Mouse (Mus musculus) stomach, embryonic 14.5 days (tissue): Measurements from ENCODE around the gene Ttc38. TPM values are rescaled to one million over a fixed set of nuclear protein-coding genes. Genes with fewer than 3 reads are reported as not detected.

ENCODE experiments used
- ATAC-seq: fragments of 200-750 bp; cut with Nextera tagmentation; 2 replicates; pipeline ENCODE4 v1.8.0; 2017; ENCODE audit warnings: low read depth, moderate TSS enrichment; ENCODE audit not compliant: insufficient number of reproducible peaks, insufficient read depth, low FRiP score
- H3K27ac ChIP-seq: fragments of 300-500 bp; sonication (generic); 2 replicates; pipeline ENCODE4 v1.5.1; 2014; ENCODE audit warnings: mild to moderate bottlenecking, low read length, moderate library complexity, mixed read lengths
- H3K27me3 ChIP-seq: fragments of 300-500 bp; sonication (generic); 2 replicates; pipeline ENCODE4 v1.6.1; 2014; ENCODE audit warnings: low read length, control low read depth, mixed read lengths; ENCODE audit not compliant: control insufficient read depth, insufficient read depth
- H3K36me3 ChIP-seq: fragments of 300-500 bp; sonication (generic); 2 replicates; pipeline ENCODE4 v1.6.1; 2014; ENCODE audit warnings: mild to moderate bottlenecking, control low read depth, low read length, moderate library complexity, mixed read lengths; ENCODE audit not compliant: control insufficient read depth, insufficient read depth
- H3K4me1 ChIP-seq: fragments of 300-500 bp; sonication (generic); 2 replicates; pipeline ENCODE4 v1.6.1; 2014; ENCODE audit warnings: low read length, control low read depth, mixed read lengths; ENCODE audit not compliant: control insufficient read depth, insufficient read depth
- H3K4me2 ChIP-seq: fragments of 300-500 bp; sonication (generic); replicated peaks from 2 replicates; pipeline ENCODE4 v1.6.1; 2014; ENCODE audit warnings: low read depth, low read length, control low read depth
- H3K4me3 ChIP-seq: fragments of 300-500 bp; sonication (generic); 2 replicates; pipeline ENCODE4 v1.5.1; 2014; ENCODE audit warnings: low read depth, low read length, control low read depth
- H3K9ac ChIP-seq: fragments of 300-500 bp; sonication (generic); replicated peaks from 2 replicates; pipeline ENCODE4 v1.6.1; 2014; ENCODE audit warnings: low read depth, mild to moderate bottlenecking, control low read depth, low read length, moderate library complexity, mixed read lengths
- H3K9me3 ChIP-seq: fragments of 300-500 bp; sonication (generic); 2 replicates; pipeline ENCODE4 v1.6.1; 2016; ENCODE audit warnings: low read depth, low read length, control low read depth; ENCODE audit not compliant: control insufficient read depth
- WGBS: fragments of 180-500 bp; shearing (Covaris S2); extraction: QIAGEN DNeasy Blood & Tissue Kit; methylation state at CpG from one replicate; pipeline ENCODE4 v1.1.7; 2014; 5-methylcytosine and 5-hydroxymethylcytosine counted together
- polyA plus RNA-seq: library from polyadenylated mRNA; unstranded; fragments of >200 nt; fragmentation: Nextera tagmentation; extraction: Ambion mirVana; gene quantifications from 2 replicates; pipeline ENCODE4 v1.2.1, GENCODE M21; 2014

The Ttc38 gene
- polyA plus RNA-seq, result 6.7 and 8.0 TPM in 2 replicates

DNA sequence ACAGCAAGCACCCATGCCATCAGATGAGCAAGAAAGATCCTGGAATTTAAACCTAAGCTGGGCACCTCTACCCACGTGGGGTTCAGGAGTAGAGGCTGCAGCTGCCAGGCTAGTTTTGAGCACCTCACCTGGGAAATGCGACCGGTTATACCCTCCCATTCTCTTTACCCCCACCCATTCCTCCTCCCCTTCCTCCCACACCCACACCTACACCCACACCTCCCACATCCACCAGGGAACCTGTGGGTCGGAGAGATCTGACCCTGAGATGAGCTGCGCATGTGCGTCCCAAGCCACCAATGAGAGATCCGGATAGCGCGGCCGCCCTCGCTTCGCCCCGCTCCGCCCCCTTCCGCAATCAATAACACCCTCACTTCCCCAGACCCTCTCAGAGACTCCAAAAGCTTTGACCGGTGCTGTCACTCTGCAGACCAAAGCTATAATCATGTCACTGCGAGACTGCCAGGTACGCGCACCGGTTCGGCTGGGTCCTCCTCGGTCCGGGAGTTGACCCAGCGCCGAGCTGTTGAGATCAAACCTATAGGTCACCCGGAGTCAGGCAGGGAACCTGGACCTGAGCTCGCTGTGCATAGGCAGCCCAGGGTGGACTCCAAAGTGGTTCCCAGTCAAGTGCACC is at the start of gene Ttc38:
TSS of gene Ttc38 (plus strand) at position 353 of the 637 bp plus-strand sequence.
- ATAC-seq, result peak; percentile 94
- under 1% methylated on average over 27 of the region's 27 CpGs for WGBS
- no peaks in the 10 kb centered on the region for H3K27me3 ChIP-seq
- peak within 1 kb of the TSS; percentile 81 for H3K4me2 ChIP-seq
- H3K4me1 ChIP-seq, result no peaks in the 10 kb centered on the region
- no peaks in the 10 kb centered on the region for H3K9me3 ChIP-seq
- H3K36me3 ChIP-seq, result no peaks in the 10 kb centered on the region
- peak within 1 kb of the TSS; percentile 28 for H3K9ac ChIP-seq
- peak within 1 kb of the TSS; percentile 55 for H3K4me3 ChIP-seq
- H3K27ac ChIP-seq, result no peak within 1 kb of the TSS

DNA sequence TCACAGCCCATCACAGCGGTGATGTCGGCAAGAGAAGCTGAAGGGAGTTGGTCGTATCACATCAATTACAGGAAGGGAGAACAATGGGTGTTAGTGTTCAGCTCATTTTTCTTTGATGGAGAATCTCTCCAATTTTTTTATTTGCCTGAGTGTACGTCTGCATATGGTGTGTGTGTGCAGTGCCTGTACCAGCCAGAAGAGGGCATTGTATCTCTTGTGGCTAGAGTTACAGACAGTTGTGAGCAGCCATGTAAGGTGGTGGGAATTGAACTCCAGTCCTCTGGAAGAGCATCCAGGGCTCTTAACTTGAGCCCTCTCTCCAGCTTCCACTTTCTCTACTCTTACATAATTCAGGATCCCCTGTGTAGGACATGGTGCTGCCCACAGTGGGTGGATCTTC is 49.0 kb upstream of the Ttc38 start:
- 92% methylated on average over 4 of the region's 4 CpGs for WGBS
- Histone ChIP-seq H3K4me2 (no peak overlapping the region), H3K9ac (no peak overlapping the region), H3K27ac (no peak overlapping the region), H3K9me3 (no peaks in the 10 kb centered on the region), H3K36me3 (no peaks in the 10 kb centered on the region), H3K4me1 (no peaks in the 10 kb centered on the region), H3K27me3 (no peaks in the 10 kb centered on the region), H3K4me3 (no peak overlapping the region)
- ATAC-seq, result no peak

GRCm38 (mm10) chr15:85784341-85784740 is 47.8 kb upstream of the Ttc38 start:
- whole genome bisulfite sequencing, result 95% methylated on average over 3 of the region's 3 CpGs
- Histone ChIP-seq H3K27ac (no peak overlapping the region), H3K9me3 (no peaks in the 10 kb centered on the region), H3K36me3 (no peaks in the 10 kb centered on the region), H3K27me3 (no peaks in the 10 kb centered on the region), H3K9ac (no peak overlapping the region), H3K4me2 (no peak overlapping the region), H3K4me1 (no peaks in the 10 kb centered on the region), H3K4me3 (no peak overlapping the region)
- no peak for ATAC-seq

DNA sequence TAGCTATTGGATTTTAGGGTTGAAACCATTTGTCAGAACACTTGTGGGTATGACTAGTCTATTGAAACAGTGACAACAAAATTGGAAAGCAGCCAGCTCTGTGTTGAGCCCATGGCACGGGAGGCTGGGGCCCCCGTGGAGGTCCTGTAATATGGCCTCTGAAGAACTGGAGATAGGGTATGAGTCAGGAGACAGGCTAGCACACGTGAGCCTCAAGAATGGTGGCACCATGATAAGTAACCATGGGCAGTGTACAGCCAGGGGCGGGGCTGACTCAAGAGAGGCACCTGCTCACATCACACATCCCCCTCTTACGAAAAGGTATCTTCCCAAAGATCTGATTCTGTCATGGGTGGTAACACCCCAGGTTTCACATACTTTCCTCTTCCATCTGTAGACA is 45.4 kb upstream of the Ttc38 start:
- ATAC-seq, result no peak

GRCm38 (mm10) chr15:85787482-85787881 is 44.6 kb upstream of the Ttc38 start:
- H3K27ac ChIP-seq, result no peak overlapping the region
- ATAC-seq, result no peak
- no peak overlapping the region for H3K9ac ChIP-seq
- H3K4me3 ChIP-seq, result no peak overlapping the region
- H3K36me3 ChIP-seq, result no peaks in the 10 kb centered on the region
- H3K9me3 ChIP-seq, result no peaks in the 10 kb centered on the region
- H3K4me2 ChIP-seq, result no peak overlapping the region
- no peaks in the 10 kb centered on the region for H3K4me1 ChIP-seq
- no peaks in the 10 kb centered on the region for H3K27me3 ChIP-seq
- 84% methylated on average over 6 of the region's 6 CpGs for WGBS

More for the DNA sequence above, 45.4 kb upstream of the Ttc38 start:
- WGBS, result 74% methylated on average over 5 of the region's 5 CpGs
- H3K4me3 ChIP-seq, result no peak overlapping the region
- no peaks in the 10 kb centered on the region for H3K9me3 ChIP-seq
- H3K27ac ChIP-seq, result no peak overlapping the region
- H3K4me2 ChIP-seq, result no peak overlapping the region
- no peaks in the 10 kb centered on the region for H3K36me3 ChIP-seq
- H3K9ac ChIP-seq, result no peak overlapping the region
- H3K4me1 ChIP-seq, result no peaks in the 10 kb centered on the region
- H3K27me3 ChIP-seq, result no peaks in the 10 kb centered on the region

DNA sequence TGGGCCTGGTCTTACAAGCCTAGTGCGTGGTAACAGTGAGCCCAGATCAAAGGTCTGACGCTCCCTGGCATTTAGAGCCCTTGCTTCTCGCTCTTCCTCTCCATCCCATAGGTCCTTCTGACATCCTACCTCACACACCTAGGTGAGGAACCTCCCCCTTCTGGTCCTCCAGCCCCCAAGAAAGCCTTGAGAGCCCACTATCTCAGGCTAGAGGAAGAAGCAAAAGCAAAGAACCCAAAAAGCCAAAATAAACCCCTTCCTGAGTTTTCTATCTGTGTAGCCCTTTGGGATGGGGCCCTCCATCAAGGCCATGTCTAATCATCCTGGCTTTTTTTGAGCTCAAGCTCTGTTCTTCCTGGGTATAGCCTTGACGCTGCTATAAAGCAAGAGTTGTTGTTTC is 44.1 kb upstream of the Ttc38 start:
- 86% methylated on average over 4 of the region's 4 CpGs for WGBS
- H3K27ac ChIP-seq, result no peak overlapping the region
- no peaks in the 10 kb centered on the region for H3K9me3 ChIP-seq
- no peaks in the 10 kb centered on the region for H3K4me1 ChIP-seq
- ATAC-seq, result no peak
- no peak overlapping the region for H3K9ac ChIP-seq
- no peak overlapping the region for H3K4me3 ChIP-seq
- H3K36me3 ChIP-seq, result no peaks in the 10 kb centered on the region
- H3K27me3 ChIP-seq, result no peaks in the 10 kb centered on the region
- no peak overlapping the region for H3K4me2 ChIP-seq

DNA sequence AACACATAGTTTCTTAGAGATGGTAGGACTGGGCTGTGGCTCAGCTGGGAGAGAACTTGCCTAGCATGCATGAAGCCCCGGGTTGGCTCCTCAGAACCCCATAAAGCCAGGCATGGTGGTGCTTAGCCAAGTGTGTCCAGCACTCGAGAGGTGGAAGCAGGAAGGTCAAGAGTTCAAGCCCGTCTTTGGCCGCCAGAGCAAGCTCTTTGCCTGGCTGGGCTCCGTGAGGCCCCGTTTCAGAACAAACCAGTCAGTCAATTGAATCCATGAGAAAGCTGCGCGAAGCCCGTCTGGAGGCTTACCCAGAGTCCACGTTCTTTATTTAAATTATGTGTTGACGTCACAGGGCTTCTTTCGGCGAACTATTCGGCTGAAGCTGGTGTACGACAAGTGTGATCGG is 43.5 kb upstream of the Ttc38 start:
- no peaks in the 10 kb centered on the region for H3K27me3 ChIP-seq
- H3K9me3 ChIP-seq, result no peaks in the 10 kb centered on the region
- H3K36me3 ChIP-seq, result no peaks in the 10 kb centered on the region
- H3K4me2 ChIP-seq, result no peak overlapping the region
- WGBS, result 75% methylated on average over 16 of the region's 16 CpGs
- no peak overlapping the region for H3K9ac ChIP-seq
- H3K4me1 ChIP-seq, result no peaks in the 10 kb centered on the region
- H3K4me3 ChIP-seq, result no peak overlapping the region
- no peak for ATAC-seq
- no peak overlapping the region for H3K27ac ChIP-seq

DNA sequence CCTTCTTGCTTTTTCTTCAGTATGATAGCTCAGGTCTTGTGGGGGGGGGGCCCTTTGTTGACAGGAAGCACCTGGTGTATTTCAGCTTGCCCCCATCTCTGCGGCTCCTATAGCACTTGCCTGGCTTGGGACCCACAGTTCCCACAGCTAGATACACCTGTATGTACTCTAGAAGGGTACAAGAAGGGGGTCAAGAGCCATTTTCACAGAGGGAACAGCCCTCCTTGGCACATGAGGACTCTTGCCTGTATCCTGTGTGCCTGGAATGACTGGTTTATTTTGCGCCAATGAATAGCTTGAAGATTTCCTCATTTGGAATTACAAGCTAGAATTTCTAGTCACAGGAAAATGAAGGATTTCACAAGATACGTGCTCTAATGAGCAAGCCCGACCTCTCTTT is 40.7 kb upstream of the Ttc38 start:
- H3K9me3 ChIP-seq, result no peaks in the 10 kb centered on the region
- no peaks in the 10 kb centered on the region for H3K36me3 ChIP-seq
- no peaks in the 10 kb centered on the region for H3K4me1 ChIP-seq
- no peak for ATAC-seq
- no peak overlapping the region for H3K27ac ChIP-seq
- no peaks in the 10 kb centered on the region for H3K27me3 ChIP-seq
- H3K9ac ChIP-seq, result no peak overlapping the region
- 89% methylated on average over 4 of the region's 4 CpGs for WGBS
- no peak overlapping the region for H3K4me3 ChIP-seq
- H3K4me2 ChIP-seq, result no peak overlapping the region

DNA sequence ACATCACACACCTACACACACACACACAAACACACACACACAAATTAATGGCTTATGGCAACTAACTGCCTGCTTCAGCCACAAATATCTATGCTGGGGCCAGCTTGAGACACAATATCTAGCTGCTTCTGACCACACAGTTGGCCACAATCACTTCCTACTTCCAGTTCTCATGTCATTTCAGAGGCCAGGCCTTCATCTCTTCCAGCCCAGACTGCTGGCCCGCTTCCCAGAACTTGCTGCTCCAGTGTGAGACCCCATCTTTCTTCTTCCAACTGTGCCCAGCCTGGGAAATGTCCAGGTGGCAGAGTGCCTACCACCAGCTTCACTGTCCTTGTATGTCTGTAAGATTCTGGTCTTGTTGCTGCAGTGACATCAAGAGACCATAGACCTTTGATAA is 39.3 kb upstream of the Ttc38 start:
- no peak overlapping the region for H3K27ac ChIP-seq
- whole genome bisulfite sequencing, result 69% methylated on average over 1 of the region's 1 CpGs
- H3K4me2 ChIP-seq, result no peak overlapping the region
- H3K9me3 ChIP-seq, result no peaks in the 10 kb centered on the region
- no peaks in the 10 kb centered on the region for H3K36me3 ChIP-seq
- H3K27me3 ChIP-seq, result no peaks in the 10 kb centered on the region
- H3K9ac ChIP-seq, result no peak overlapping the region
- ATAC-seq, result no peak
- H3K4me3 ChIP-seq, result no peak overlapping the region
- no peaks in the 10 kb centered on the region for H3K4me1 ChIP-seq
